Mouse (Mus musculus) kidney, embryonic 14.5 days (tissue): ENCODE results near the gene Dchs1. TPM values are rescaled to one million over a fixed set of nuclear protein-coding genes. Genes with fewer than 3 reads are reported as not detected.

Source experiments
- ATAC-seq: fragments of 200-750 bp; cut with Nextera tagmentation; 2 replicates; pipeline ENCODE4 v1.8.0; 2017; ENCODE audit warnings: moderate number of reproducible peaks, mild to moderate bottlenecking, moderate TSS enrichment, moderate library complexity; ENCODE audit not compliant: low FRiP score, low TSS enrichment
- H3K27ac ChIP-seq: fragments of 300-500 bp; sonication (generic); 2 replicates; pipeline ENCODE4 v1.5.1; 2014; ENCODE audit warnings: low read depth, mild to moderate bottlenecking, low read length, moderate library complexity, mixed read lengths
- H3K27me3 ChIP-seq: fragments of 300-500 bp; sonication (generic); 2 replicates; pipeline ENCODE4 v1.6.1; 2014; ENCODE audit warnings: mild to moderate bottlenecking, low read length; ENCODE audit not compliant: control insufficient read depth, insufficient read depth
- H3K36me3 ChIP-seq: fragments of 300-500 bp; sonication (generic); 2 replicates; pipeline ENCODE4 v1.6.1; 2014; ENCODE audit warnings: low read length, mixed read lengths; ENCODE audit not compliant: control insufficient read depth, insufficient read depth
- H3K4me1 ChIP-seq: fragments of 300-500 bp; sonication (generic); 2 replicates; pipeline ENCODE4 v1.6.1; 2014; ENCODE audit warnings: low read length, mixed read lengths; ENCODE audit not compliant: control insufficient read depth, insufficient read depth
- H3K4me2 ChIP-seq: fragments of 300-500 bp; sonication (generic); replicated peaks from 2 replicates; pipeline ENCODE4 v1.6.1; 2014; ENCODE audit warnings: low read depth, mild to moderate bottlenecking, low read length
- H3K4me3 ChIP-seq: fragments of 300-500 bp; sonication (generic); 2 replicates; pipeline ENCODE4 v1.5.1; 2014; ENCODE audit warnings: mild to moderate bottlenecking, low read length
- H3K9ac ChIP-seq: fragments of 300-500 bp; sonication (generic); 2 replicates; pipeline ENCODE4 v1.6.1; 2014; ENCODE audit warnings: low read depth, mild to moderate bottlenecking, low read length, moderate library complexity
- H3K9me3 ChIP-seq: fragments of 300-500 bp; sonication (generic); 2 replicates; pipeline ENCODE4 v1.6.1; 2016; ENCODE audit warnings: low read length; ENCODE audit not compliant: control insufficient read depth
- WGBS: fragments of 180-500 bp; shearing (Covaris S2); extraction: QIAGEN DNeasy Blood & Tissue Kit; methylation state at CpG from one replicate; pipeline ENCODE4 v1.1.7; 2014; 5-methylcytosine and 5-hydroxymethylcytosine counted together
- polyA plus RNA-seq: library from polyadenylated mRNA; unstranded; fragments of >200 nt; fragmentation: Nextera tagmentation; extraction: Ambion mirVana; gene quantifications from 2 replicates; pipeline ENCODE4 v1.2.1, GENCODE M21; 2014

Gene Dchs1
- polyA plus RNA-seq, 1 experiment from 2014 or later, result 19.0 TPM

- no peak overlapping the region for H3K4me3 ChIP-seq
- no peaks in the 10 kb centered on the region for H3K36me3 ChIP-seq
- H3K27ac ChIP-seq, result no peak overlapping the region
- H3K4me1 ChIP-seq, result no peaks in the 10 kb centered on the region
- no peak overlapping the region for H3K9ac ChIP-seq
- no peaks in the 10 kb centered on the region for H3K9me3 ChIP-seq
- ATAC-seq, result no peak
- 62% methylated on average over 3 of the region's 3 CpGs for WGBS
- H3K27me3 ChIP-seq, result no peaks in the 10 kb centered on the region
- no peak overlapping the region for H3K4me2 ChIP-seq
Observed at GRCm38 (mm10) chr7:105715366-105715765, 72.1 kb downstream of the Dchs1 start.

- H3K9ac ChIP-seq, result no peak overlapping the region
- H3K27me3 ChIP-seq, result no peaks in the 10 kb centered on the region
- H3K36me3 ChIP-seq, result no peaks in the 10 kb centered on the region
- no peak overlapping the region for H3K4me2 ChIP-seq
- 91% methylated on average over 5 of the region's 5 CpGs for WGBS
- H3K27ac ChIP-seq, result no peak overlapping the region
- no peaks in the 10 kb centered on the region for H3K9me3 ChIP-seq
- H3K4me1 ChIP-seq, result no peaks in the 10 kb centered on the region
- H3K4me3 ChIP-seq, result no peak overlapping the region
- ATAC-seq, result no peak
Observed at GRCm38 (mm10) chr7:105708733-105709132, 78.7 kb downstream of the Dchs1 start.

GRCm38 (mm10) chr7:105703816-105704215 is 83.6 kb downstream of the Dchs1 start:
- Histone ChIP-seq H3K4me3 (no peak overlapping the region), H3K9ac (no peak overlapping the region), H3K9me3 (no peaks in the 10 kb centered on the region), H3K4me2 (no peak overlapping the region), H3K27me3 (no peaks in the 10 kb centered on the region), H3K36me3 (no peaks in the 10 kb centered on the region), H3K27ac (no peak overlapping the region), H3K4me1 (no peaks in the 10 kb centered on the region)
- no peak for ATAC-seq
- 89% methylated on average over 4 of the region's 4 CpGs for WGBS

GRCm38 (mm10) chr7:105703184-105703583 is 84.3 kb downstream of the Dchs1 start:
- H3K9me3 ChIP-seq, result no peaks in the 10 kb centered on the region
- no peaks in the 10 kb centered on the region for H3K4me1 ChIP-seq
- no peak overlapping the region for H3K4me3 ChIP-seq
- ATAC-seq, result no peak
- H3K36me3 ChIP-seq, result no peaks in the 10 kb centered on the region
- no peak overlapping the region for H3K9ac ChIP-seq
- H3K27ac ChIP-seq, result no peak overlapping the region
- no peak overlapping the region for H3K4me2 ChIP-seq
- no peaks in the 10 kb centered on the region for H3K27me3 ChIP-seq
- WGBS, result 82% methylated on average over 16 of the region's 16 CpGs

Other genes with a start within 250 kb of the Dchs1 start
- gene Smpd1, start 233.3 kb downstream of the Dchs1 start, polyA plus RNA-seq, result 35.2 and 45.7 TPM in 2 replicates
- gene Apbb1, start 206.0 kb downstream of the Dchs1 start, polyA plus RNA-seq, result 40.1 and 43.0 TPM in 2 replicates
- gene Hpx, start 187.5 kb downstream of the Dchs1 start, polyA plus RNA-seq, result 0.14 and 0.34 TPM in 2 replicates
- 18.8 and 25.5 TPM in 2 replicates for gene Trim3, start 154.1 kb downstream of the Dchs1 start, polyA plus RNA-seq
- gene Timm10b, start 147.6 kb downstream of the Dchs1 start, polyA plus RNA-seq, result 180 and 198 TPM in 2 replicates
- gene Arfip2, start 147.2 kb downstream of the Dchs1 start, polyA plus RNA-seq, result 88.2 and 94.8 TPM in 2 replicates
- gene Gm45799, start 147.1 kb downstream of the Dchs1 start, polyA plus RNA-seq, result 23.4 and 24.3 TPM in 2 replicates
- gene Dnhd1, start 136.8 kb downstream of the Dchs1 start, polyA plus RNA-seq, result 1.3 and 2.0 TPM in 2 replicates
- gene Ilk, start 51.1 kb downstream of the Dchs1 start, polyA plus RNA-seq, result 249 and 305 TPM in 2 replicates
- 28.5 and 46.7 TPM in 2 replicates for gene Rrp8, start 50.3 kb downstream of the Dchs1 start, polyA plus RNA-seq
- gene Taf10, start 43.3 kb downstream of the Dchs1 start, polyA plus RNA-seq, result 180 and 241 TPM in 2 replicates
- 58.0 and 86.4 TPM in 2 replicates for gene Tpp1, start 35.4 kb downstream of the Dchs1 start, polyA plus RNA-seq
- gene Mrpl17, start 23.4 kb upstream of the Dchs1 start, polyA plus RNA-seq, result 434 and 459 TPM in 2 replicates
- 0.91 and 1.0 TPM in 2 replicates for gene Gm4070, start 166.3 kb upstream of the Dchs1 start, polyA plus RNA-seq